Mouse (Mus musculus): ENCODE results near the gene Apol7a.

DNA sequence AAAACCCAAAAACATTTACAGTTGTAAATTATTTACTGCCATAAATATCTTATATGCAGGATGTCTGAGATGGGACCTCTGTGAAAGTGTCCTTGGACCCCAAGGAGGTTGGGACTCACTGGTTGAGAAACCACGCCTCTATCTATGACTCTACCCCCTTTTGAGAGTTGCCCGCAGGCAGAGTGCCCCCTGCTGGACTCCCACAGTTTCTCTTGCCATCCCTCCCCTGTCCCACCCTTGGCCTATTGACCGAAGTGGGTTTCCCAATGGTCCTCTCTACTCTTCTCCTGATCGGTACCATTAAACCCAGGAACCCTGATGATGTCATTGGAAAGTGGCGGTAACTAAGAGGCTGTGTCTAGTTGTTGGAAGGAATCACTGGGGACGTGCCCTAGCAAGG, 56.9 kb downstream of the Apol7a start:
- no peak for TF ChIP-seq CTCF (IDR thresholded peaks at IDR 0.05; ENCODE audit: insufficient read depth, low read length)
- TF ChIP-seq POLR2A (IDR thresholded peaks at IDR 0.05; ENCODE audit: borderline replicate concordance, extremely low read depth, low read depth, low read length): no peak

All from lung, adult 2 months (tissue).